Mouse (Mus musculus) G1E (cell line): Measurements from ENCODE around the gene Ech1. TPM values are rescaled to one million over a fixed set of nuclear protein-coding genes. Genes with fewer than 3 reads are reported as not detected.

Experiments used
- ATAC-seq: 2 replicates; pipeline ENCODE4 v1.8.0; 2016; ENCODE audit warnings: mild to moderate bottlenecking; ENCODE audit not compliant: insufficient number of reproducible peaks, poor library complexity, low FRiP score, severe bottlenecking; ENCODE audit errors: extremely low read depth
- DNase-seq: peaks from one replicate; pipeline ENCODE4 v3.0.0; 2012; ENCODE audit warnings: low spot score
- H3K27me3 ChIP-seq: 2 replicates; pipeline ENCODE4 v1.6.1; 2012; ENCODE audit warnings: mild to moderate bottlenecking, low read length, inconsistent platforms; ENCODE audit not compliant: insufficient read depth
- H3K36me3 ChIP-seq: replicated peaks from 2 replicates; pipeline ENCODE3; 2012; ENCODE audit warnings: mild to moderate bottlenecking, inconsistent platforms
- H3K4me1 ChIP-seq: 2 replicates; pipeline ENCODE4 v1.6.1; 2012; ENCODE audit warnings: low read depth, low read length, inconsistent platforms, mixed read lengths; ENCODE audit not compliant: insufficient read depth
- H3K4me3 ChIP-seq: 2 replicates; pipeline ENCODE4 v1.5.1; 2012; ENCODE audit warnings: low read depth, mild to moderate bottlenecking, inconsistent platforms, low read length, moderate library complexity, mixed read lengths
- H3K9me3 ChIP-seq: replicated peaks from 2 replicates; pipeline ENCODE4 v1.6.1; 2012; ENCODE audit warnings: inconsistent platforms
- CTCF ChIP-seq: IDR thresholded peaks from 2 replicates; pipeline ENCODE4 v1.5.1; 2012; ENCODE audit warnings: low read depth, low read length, inconsistent platforms, mixed read lengths
- GATA1 ChIP-seq: IDR thresholded peaks from 2 replicates; pipeline ENCODE4 v1.6.1; 2012; ENCODE audit warnings: borderline replicate concordance, low read length, inconsistent platforms, mixed read lengths
- GATA2 ChIP-seq: IDR thresholded peaks from 2 replicates; pipeline ENCODE4 v1.6.1; 2012; ENCODE audit warnings: low read depth, low read length, inconsistent platforms, borderline replicate concordance
- POLR2AphosphoS5 ChIP-seq: IDR thresholded peaks from 2 replicates; pipeline ENCODE4 v1.6.1; 2012; ENCODE audit warnings: low read depth, low read length, inconsistent platforms; ENCODE audit not compliant: insufficient replicate concordance
- TAL1 ChIP-seq: conservative IDR thresholded peaks from 2 replicates; pipeline ENCODE4 v1.6.1; 2012; ENCODE audit warnings: low read depth, low read length, inconsistent platforms, mixed read lengths
- polyA plus RNA-seq: library from polyadenylated mRNA; stranded (reverse); fragments of >175 nt; gene quantifications from 2 replicates; pipeline ENCODE4 v1.2.3, GENCODE M21; 2012
- total RNA-seq, 2 experiments: library from RNA; stranded (forward) in 1 of 2; stranded (reverse) in 1 of 2; fragments of 200-1000 nt in 1 of 2; fragments of >200 nt in 1 of 2; fragmentation: Nextera tagmentation in 1 of 2; gene quantifications; 2 replicates each; pipeline ENCODE4 v1.2.3; 2014 to 2017

The Ech1 gene
- total and polyA plus RNA-seq, 3 experiments = 33.1 to 102 (median 78.5) TPM

DNA sequence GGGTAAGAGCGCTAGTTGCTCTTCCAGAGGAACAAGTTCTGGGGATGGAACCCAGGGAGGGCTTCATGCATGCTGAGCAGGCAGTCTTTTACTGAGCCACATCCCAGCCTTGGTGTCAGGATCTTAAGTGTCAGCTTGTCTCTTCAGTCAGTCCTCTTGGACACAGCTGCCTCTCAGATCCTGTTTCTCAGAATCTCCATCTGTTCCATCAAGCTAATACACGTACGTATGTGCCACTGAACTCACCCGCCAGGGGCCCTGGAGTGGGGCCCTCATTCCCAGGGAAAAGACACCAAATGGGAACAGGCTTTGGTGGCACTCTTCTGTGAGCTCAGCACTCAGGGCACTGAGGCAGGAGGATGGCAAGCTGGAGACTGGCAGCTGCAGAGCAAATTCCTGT lies 52.8 kb downstream of the Ech1 start:
- peaks cover 14% of the 10 kb centered on the region; the same call in 1 of the 2 replicates for H3K27me3 ChIP-seq
- no peaks in the 10 kb centered on the region for H3K9me3 ChIP-seq
- ATAC-seq (no peak), DNase-seq (no peak)
- H3K36me3 ChIP-seq = no peaks in the 10 kb centered on the region
- no peak overlapping the region for H3K4me3 ChIP-seq
- no peak for TF ChIP-seq CTCF
- TF ChIP-seq GATA2 = no peak
- TF ChIP-seq TAL1 = no peak
- no peak for TF ChIP-seq GATA1
- TF ChIP-seq POLR2AphosphoS5 = no peak
- H3K4me1 ChIP-seq = peaks cover 14% of the 10 kb centered on the region

DNA sequence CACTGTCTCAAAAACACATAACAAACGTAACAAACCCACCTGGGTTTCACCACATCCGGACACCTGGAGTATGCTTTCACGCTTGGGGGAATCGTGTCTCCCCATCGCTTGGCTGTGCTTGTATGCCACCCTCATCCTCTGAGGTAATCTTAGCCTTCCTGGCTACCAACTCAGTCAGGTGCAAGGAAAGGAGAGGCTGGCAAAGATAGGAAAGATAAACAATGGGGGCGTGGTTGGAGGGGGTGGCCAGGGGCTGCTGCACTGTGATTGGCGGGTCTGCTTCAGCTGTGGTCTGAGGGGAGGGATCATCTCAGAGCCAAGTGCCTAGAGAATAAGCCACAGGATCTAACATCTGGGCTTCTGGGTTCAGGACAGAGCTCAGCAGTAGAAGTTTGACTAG lies 54.6 kb downstream of the Ech1 start:
- Histone ChIP-seq H3K36me3 (no peaks in the 10 kb centered on the region), H3K9me3 (no peaks in the 10 kb centered on the region), H3K4me1 (peaks cover 14% of the 10 kb centered on the region), H3K4me3 (no peak overlapping the region), H3K27me3 (peaks cover 14% of the 10 kb centered on the region; the same call in 1 of the 2 replicates)
- DNase-seq = no peak
- TF ChIP-seq POLR2AphosphoS5 (no peak), GATA2 (no peak), GATA1 (no peak), TAL1 (no peak), CTCF (no peak)
- no peak for ATAC-seq

DNA sequence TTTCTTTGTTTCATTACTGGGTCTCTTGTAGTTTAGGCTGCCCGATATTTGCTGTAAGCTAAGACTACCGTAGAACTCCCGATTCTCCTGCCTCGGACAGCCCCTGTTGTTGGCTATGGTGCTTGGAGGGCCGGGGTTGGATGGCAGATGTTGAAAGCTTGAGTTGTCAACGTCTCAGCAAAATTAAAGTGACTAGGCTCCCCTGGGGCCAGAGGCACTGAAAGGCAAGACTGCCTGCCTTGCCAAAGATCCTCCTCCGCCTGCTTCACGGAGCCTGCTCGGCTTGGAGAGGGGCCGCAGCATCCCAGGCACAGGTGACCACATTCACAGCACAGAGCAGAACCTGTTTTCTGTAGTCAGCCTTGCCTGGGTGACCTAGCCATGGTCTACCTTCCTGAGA lies 55.5 kb downstream of the Ech1 start:
- ATAC-seq = no peak

DNA sequence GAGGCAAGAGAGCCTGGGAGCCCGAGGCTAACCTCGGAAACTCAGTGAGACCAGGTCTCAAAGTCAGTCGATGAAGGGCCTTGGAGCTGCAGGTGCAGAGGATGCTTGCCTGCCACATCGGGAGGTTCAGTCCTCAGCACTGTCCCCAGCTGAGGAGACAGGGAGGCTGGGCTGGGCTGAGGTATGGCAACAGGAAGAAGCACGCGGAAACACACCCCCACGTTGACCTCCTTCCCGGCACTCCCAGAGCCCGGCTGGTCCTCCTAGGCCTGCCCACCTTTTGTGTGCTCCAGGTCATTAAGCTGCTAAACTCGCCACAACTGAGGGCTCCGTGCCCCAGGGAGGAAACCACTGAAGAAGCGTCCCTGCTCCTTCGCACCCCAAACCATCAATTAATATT lies 56.2 kb downstream of the Ech1 start, which contains the start of gene Capn12:
Capn12 (plus strand) TSS at position 224 of the 400 bp plus-strand sequence.
- Histone ChIP-seq H3K4me1 (peaks cover 14% of the 10 kb centered on the region), H3K36me3 (no peaks in the 10 kb centered on the region), H3K4me3 (no peak within 1 kb of the TSS), H3K27me3 (peaks cover 13% of the 10 kb centered on the region; the same call in 1 of the 2 replicates), H3K9me3 (no peaks in the 10 kb centered on the region)
- TF ChIP-seq GATA2 (no peak), TAL1 (no peak), POLR2AphosphoS5 (no peak), GATA1 (no peak), CTCF (no peak)
- DNase-seq (no peak), ATAC-seq (no peak)

More for the DNA sequence above, 55.5 kb downstream of the Ech1 start:
- H3K4me3 ChIP-seq = no peak overlapping the region
- peaks cover 14% of the 10 kb centered on the region for H3K4me1 ChIP-seq
- peaks cover 14% of the 10 kb centered on the region; the same call in 1 of the 2 replicates for H3K27me3 ChIP-seq
- H3K36me3 ChIP-seq = no peaks in the 10 kb centered on the region
- no peak for DNase-seq
- H3K9me3 ChIP-seq = no peaks in the 10 kb centered on the region
- TF ChIP-seq CTCF (no peak), POLR2AphosphoS5 (no peak), GATA2 (no peak), GATA1 (no peak)

Other genes starting within 250 kb of the Ech1 start
- gene Samd4b, start 227.1 kb upstream of the Ech1 start, total RNA-seq (2014; fragmentation: Nextera tagmentation) = 62.7 and 75.9 TPM in 2 replicates
- 3.8 and 4.4 TPM in 2 replicates for gene Samd4b, start 227.1 kb upstream of the Ech1 start, total RNA-seq (2017)
- 88.8 and 104 TPM in 2 replicates for gene Samd4b, start 227.1 kb upstream of the Ech1 start, polyA plus RNA-seq
- 13.2 and 16.0 TPM in 2 replicates for gene Pak4, start 227.0 kb upstream of the Ech1 start, total RNA-seq (2014; fragmentation: Nextera tagmentation)
- gene Pak4, start 227.0 kb upstream of the Ech1 start, total RNA-seq (2017) = 5.6 and 6.4 TPM in 2 replicates
- 72.6 and 85.1 TPM in 2 replicates for gene Pak4, start 227.0 kb upstream of the Ech1 start, polyA plus RNA-seq
- gene Acp7, start 193.9 kb upstream of the Ech1 start, total RNA-seq (2014; fragmentation: Nextera tagmentation) = not detected in 2 replicates
- 0.11 TPM in 1 of 2 replicates, not detected in the other for gene Acp7, start 193.9 kb upstream of the Ech1 start, total RNA-seq (2017)
- gene Acp7, start 193.9 kb upstream of the Ech1 start, polyA plus RNA-seq = not detected in 2 replicates
- gene Fbxo27, start 132.4 kb upstream of the Ech1 start, total RNA-seq (2014; fragmentation: Nextera tagmentation) = not detected in 2 replicates
- gene Fbxo27, start 132.4 kb upstream of the Ech1 start, total RNA-seq (2017) = not detected in 2 replicates
- not detected in 2 replicates for gene Fbxo27, start 132.4 kb upstream of the Ech1 start, polyA plus RNA-seq
- not detected in 2 replicates for gene Fbxo17, start 108.4 kb upstream of the Ech1 start, total RNA-seq (2014; fragmentation: Nextera tagmentation)
- 0.27 TPM in 1 of 2 replicates, not detected in the other for gene Fbxo17, start 108.4 kb upstream of the Ech1 start, total RNA-seq (2017)
- gene Fbxo17, start 108.4 kb upstream of the Ech1 start, polyA plus RNA-seq = not detected in 2 replicates
- 12.3 and 14.2 TPM in 2 replicates for gene Mrps12, start 83.4 kb upstream of the Ech1 start, total RNA-seq (2014; fragmentation: Nextera tagmentation)
- 24.8 and 33.9 TPM in 2 replicates for gene Mrps12, start 83.4 kb upstream of the Ech1 start, total RNA-seq (2017)
- 217 and 283 TPM in 2 replicates for gene Mrps12, start 83.4 kb upstream of the Ech1 start, polyA plus RNA-seq
- 10.1 and 17.1 TPM in 2 replicates for gene Sars2, start 83.2 kb upstream of the Ech1 start, total RNA-seq (2014; fragmentation: Nextera tagmentation)
- gene Sars2, start 83.2 kb upstream of the Ech1 start, total RNA-seq (2017) = 9.1 and 10.0 TPM in 2 replicates
- gene Sars2, start 83.2 kb upstream of the Ech1 start, polyA plus RNA-seq = 33.4 and 41.5 TPM in 2 replicates
- gene Ccer2, start 69.0 kb upstream of the Ech1 start, total RNA-seq (2014; fragmentation: Nextera tagmentation) = not detected in 2 replicates
- gene Ccer2, start 69.0 kb upstream of the Ech1 start, total RNA-seq (2017) = not detected in 2 replicates
- not detected in 2 replicates for gene Ccer2, start 69.0 kb upstream of the Ech1 start, polyA plus RNA-seq
- 50.1 and 60.0 TPM in 2 replicates for gene Sirt2, start 58.5 kb upstream of the Ech1 start, total RNA-seq (2014; fragmentation: Nextera tagmentation)
- 34.1 and 36.4 TPM in 2 replicates for gene Sirt2, start 58.5 kb upstream of the Ech1 start, total RNA-seq (2017)
- gene Sirt2, start 58.5 kb upstream of the Ech1 start, polyA plus RNA-seq = 103 and 114 TPM in 2 replicates
- gene Nfkbib, start 57.7 kb upstream of the Ech1 start, total RNA-seq (2014; fragmentation: Nextera tagmentation) = 21.1 and 30.4 TPM in 2 replicates
- gene Nfkbib, start 57.7 kb upstream of the Ech1 start, total RNA-seq (2017) = 9.5 and 10.7 TPM in 2 replicates
- 109 and 136 TPM in 2 replicates for gene Nfkbib, start 57.7 kb upstream of the Ech1 start, polyA plus RNA-seq
- 1.8 TPM in 1 of 2 replicates, not detected in the other for gene Rinl, start 36.2 kb upstream of the Ech1 start, total RNA-seq (2014; fragmentation: Nextera tagmentation)
- gene Rinl, start 36.2 kb upstream of the Ech1 start, total RNA-seq (2017) = 1.2 and 1.4 TPM in 2 replicates
- 1.4 and 1.8 TPM in 2 replicates for gene Rinl, start 36.2 kb upstream of the Ech1 start, polyA plus RNA-seq
- gene Hnrnpl, start 16.7 kb upstream of the Ech1 start, total RNA-seq (2014; fragmentation: Nextera tagmentation) = 442 and 470 TPM in 2 replicates
- 251 and 279 TPM in 2 replicates for gene Hnrnpl, start 16.7 kb upstream of the Ech1 start, total RNA-seq (2017)
- 430 and 529 TPM in 2 replicates for gene Hnrnpl, start 16.7 kb upstream of the Ech1 start, polyA plus RNA-seq
- gene Lgals4, start 8.6 kb downstream of the Ech1 start, total RNA-seq (2014; fragmentation: Nextera tagmentation) = 0.87 and 3.0 TPM in 2 replicates
- gene Lgals4, start 8.6 kb downstream of the Ech1 start, total RNA-seq (2017) = 1.9 and 3.4 TPM in 2 replicates
- 0.22 and 0.68 TPM in 2 replicates for gene Lgals4, start 8.6 kb downstream of the Ech1 start, polyA plus RNA-seq
- 3.0 TPM in 1 of 2 replicates, not detected in the other for gene Lgals7, start 38.6 kb downstream of the Ech1 start, total RNA-seq (2014; fragmentation: Nextera tagmentation)
- 0.27 and 0.76 TPM in 2 replicates for gene Lgals7, start 38.6 kb downstream of the Ech1 start, total RNA-seq (2017)
- 0.49 and 0.68 TPM in 2 replicates for gene Lgals7, start 38.6 kb downstream of the Ech1 start, polyA plus RNA-seq
- gene Capn12, start 56.2 kb downstream of the Ech1 start, total RNA-seq (2014; fragmentation: Nextera tagmentation) = not detected in 2 replicates
- 0.12 and 0.22 TPM in 2 replicates for gene Capn12, start 56.2 kb downstream of the Ech1 start, total RNA-seq (2017)
- 0.02 TPM in 1 of 2 replicates, not detected in the other for gene Capn12, start 56.2 kb downstream of the Ech1 start, polyA plus RNA-seq
- gene Actn4, start 137.1 kb downstream of the Ech1 start, total RNA-seq (2014; fragmentation: Nextera tagmentation) = 119 and 121 TPM in 2 replicates
- gene Actn4, start 137.1 kb downstream of the Ech1 start, total RNA-seq (2017) = 28.1 and 30.3 TPM in 2 replicates
- 259 and 260 TPM in 2 replicates for gene Actn4, start 137.1 kb downstream of the Ech1 start, polyA plus RNA-seq
- gene Eif3k, start 156.6 kb downstream of the Ech1 start, total RNA-seq (2014; fragmentation: Nextera tagmentation) = 280 and 322 TPM in 2 replicates
- gene Eif3k, start 156.6 kb downstream of the Ech1 start, total RNA-seq (2017) = 377 and 459 TPM in 2 replicates
- gene Eif3k, start 156.6 kb downstream of the Ech1 start, polyA plus RNA-seq = 91.7 and 199 TPM in 2 replicates
- 9.6 and 15.9 TPM in 2 replicates for gene Map4k1, start 156.8 kb downstream of the Ech1 start, total RNA-seq (2014; fragmentation: Nextera tagmentation)
- 9.1 and 16.1 TPM in 2 replicates for gene Map4k1, start 156.8 kb downstream of the Ech1 start, total RNA-seq (2017)
- 58.0 and 67.4 TPM in 2 replicates for gene Map4k1, start 156.8 kb downstream of the Ech1 start, polyA plus RNA-seq